Mouse (Mus musculus) liver, embryonic 15.5 days (tissue): Measurements from ENCODE around the gene Defb35. TPM values are rescaled to one million over a fixed set of nuclear protein-coding genes. Genes with fewer than 3 reads are reported as not detected.
"Not testable (repeated sequence)": the region's sequence is repeated elsewhere in the genome, so short reads cannot be mapped to it uniquely, and the experiment has no call there.

Experiments
- ATAC-seq: fragments of 200-750 bp; cut with Nextera tagmentation; 2 replicates; pipeline ENCODE4 v1.8.0; 2017; ENCODE audit warnings: moderate number of reproducible peaks, mild to moderate bottlenecking, moderate library complexity; ENCODE audit not compliant: insufficient read depth
- H3K27ac ChIP-seq: fragments of 300-500 bp; sonication (generic); replicated peaks from 2 replicates; pipeline ENCODE4 v1.5.1; 2015; ENCODE audit warnings: mild to moderate bottlenecking, inconsistent platforms
- H3K27me3 ChIP-seq: fragments of 300-500 bp; sonication (generic); 2 replicates; pipeline ENCODE4 v1.6.1; 2015; ENCODE audit warnings: mild to moderate bottlenecking, inconsistent platforms
- H3K36me3 ChIP-seq: fragments of 300-500 bp; sonication (generic); replicated peaks from 2 replicates; pipeline ENCODE4 v1.6.1; 2015; ENCODE audit warnings: moderate library complexity, mild to moderate bottlenecking, inconsistent platforms
- H3K4me1 ChIP-seq: fragments of 300-500 bp; sonication (generic); replicated peaks from 2 replicates; pipeline ENCODE4 v1.6.1; 2015; ENCODE audit warnings: inconsistent platforms
- H3K4me2 ChIP-seq: fragments of 300-500 bp; sonication (generic); 2 replicates; pipeline ENCODE4 v1.6.1; 2015; ENCODE audit warnings: moderate library complexity, mild to moderate bottlenecking, inconsistent platforms
- H3K4me3 ChIP-seq: fragments of 300-500 bp; sonication (generic); replicated peaks from 2 replicates; pipeline ENCODE4 v1.5.1; 2015; ENCODE audit warnings: mild to moderate bottlenecking, inconsistent platforms
- H3K9ac ChIP-seq: fragments of 300-500 bp; sonication (generic); 2 replicates; pipeline ENCODE4 v1.6.1; 2015; ENCODE audit warnings: moderate library complexity, mild to moderate bottlenecking, inconsistent platforms
- H3K9me3 ChIP-seq: fragments of 300-500 bp; sonication (generic); replicated peaks from 2 replicates; pipeline ENCODE4 v1.6.1; 2016; ENCODE audit warnings: inconsistent platforms
- WGBS: fragments of 180-500 bp; shearing (Covaris S2); methylation state at CpG from one replicate; pipeline ENCODE4 v1.1.7; 2015; ENCODE audit warnings: mixed read lengths; ENCODE audit not compliant: insufficient replicate concordance; 5-methylcytosine and 5-hydroxymethylcytosine counted together
- polyA plus RNA-seq: library from polyadenylated mRNA; unstranded; fragments of >200 nt; fragmentation: Nextera tagmentation; extraction: Ambion mirVana; gene quantifications from 2 replicates; pipeline ENCODE4 v1.2.1, GENCODE M21; 2015

The Defb35 gene
- polyA plus RNA-seq, result not detected in 2 replicates

DNA sequence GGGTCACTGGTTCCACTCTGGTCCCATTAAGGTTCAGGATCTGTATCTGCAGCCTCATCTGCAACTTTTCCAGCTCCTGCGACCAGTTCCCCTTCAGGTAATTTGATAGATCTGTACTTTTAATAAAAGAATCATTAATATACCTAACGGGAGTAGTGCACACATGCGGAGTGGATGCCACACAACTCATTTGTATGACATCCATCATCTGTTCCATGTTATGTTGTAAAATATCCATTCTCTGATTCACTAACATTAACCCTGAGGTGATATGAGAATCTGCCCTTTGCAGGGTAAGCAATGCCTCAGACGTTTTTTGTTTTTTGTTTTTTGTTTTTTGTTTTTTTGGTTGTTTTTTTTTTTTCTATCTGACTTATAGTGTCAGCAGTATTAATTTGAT is at the start of gene Defb35:
Defb35 (plus strand) TSS at position 301 of the 400 bp plus-strand sequence.
- not testable (repeated sequence) for H3K36me3 ChIP-seq, H3K4me3 ChIP-seq, H3K27ac ChIP-seq, H3K9ac ChIP-seq, ATAC-seq, H3K4me2 ChIP-seq, H3K27me3 ChIP-seq, H3K4me1 ChIP-seq, H3K9me3 ChIP-seq
- 56% methylated on average over 4 of the region's 4 CpGs for WGBS

DNA sequence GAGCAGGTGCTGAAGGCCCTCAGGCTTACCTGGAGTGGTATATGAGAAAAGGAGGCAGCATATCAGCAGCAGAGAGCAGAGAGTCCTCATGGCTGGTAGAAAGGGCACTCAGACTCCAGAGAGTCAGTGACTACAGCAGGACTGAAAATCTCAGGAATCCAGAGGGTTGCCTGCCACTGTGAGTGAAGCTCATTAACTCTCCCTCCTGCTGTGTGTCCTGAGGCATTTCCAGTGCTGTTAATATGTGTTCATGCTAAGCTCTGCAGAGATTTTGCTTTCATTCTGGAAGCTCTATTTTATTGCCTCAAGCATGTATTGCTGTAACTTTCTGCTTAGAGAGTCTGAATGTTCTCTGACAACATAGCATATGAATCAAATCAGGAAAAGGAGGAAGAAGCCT is 31.9 kb upstream of the Defb35 start, which contains the start of gene Defb11:
Defb11 (minus strand) TSS at position 123 of the 400 bp plus-strand sequence.
- H3K9ac ChIP-seq, H3K4me1 ChIP-seq, H3K4me2 ChIP-seq, ATAC-seq, H3K9me3 ChIP-seq, H3K36me3 ChIP-seq, H3K27ac ChIP-seq, H3K27me3 ChIP-seq, H3K4me3 ChIP-seq: not testable (repeated sequence)

DNA sequence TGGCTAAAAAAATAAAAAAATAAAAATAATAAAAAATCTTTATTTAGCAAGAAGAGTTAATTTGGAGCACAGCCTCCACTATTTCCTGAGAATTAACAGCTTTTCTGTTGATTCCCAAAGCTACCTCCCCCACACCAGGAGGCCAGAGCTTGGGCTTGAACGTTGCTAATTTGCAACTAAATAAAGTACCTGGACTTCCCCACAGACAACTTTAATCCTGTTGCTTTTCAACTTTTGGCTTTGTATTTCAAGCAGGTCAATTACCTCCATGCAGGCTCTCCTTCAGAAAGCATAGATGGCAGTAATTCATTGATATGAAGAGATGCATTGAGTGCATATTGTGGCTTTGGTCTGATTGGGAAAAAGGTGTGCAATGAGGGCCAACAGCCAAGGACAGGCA is 26.2 kb upstream of the Defb35 start:
- ATAC-seq, result no peak
- no peaks in the 10 kb centered on the region for H3K4me1 ChIP-seq
- no peak overlapping the region for H3K9ac ChIP-seq
- WGBS, result 9% methylated on average over 1 of the region's 1 CpGs
- H3K4me2 ChIP-seq, result no peak overlapping the region
- H3K27me3 ChIP-seq, result no peaks in the 10 kb centered on the region
- no peak overlapping the region for H3K27ac ChIP-seq
- no peaks in the 10 kb centered on the region for H3K9me3 ChIP-seq
- H3K4me3 ChIP-seq, result no peak overlapping the region
- H3K36me3 ChIP-seq, result no peaks in the 10 kb centered on the region

DNA sequence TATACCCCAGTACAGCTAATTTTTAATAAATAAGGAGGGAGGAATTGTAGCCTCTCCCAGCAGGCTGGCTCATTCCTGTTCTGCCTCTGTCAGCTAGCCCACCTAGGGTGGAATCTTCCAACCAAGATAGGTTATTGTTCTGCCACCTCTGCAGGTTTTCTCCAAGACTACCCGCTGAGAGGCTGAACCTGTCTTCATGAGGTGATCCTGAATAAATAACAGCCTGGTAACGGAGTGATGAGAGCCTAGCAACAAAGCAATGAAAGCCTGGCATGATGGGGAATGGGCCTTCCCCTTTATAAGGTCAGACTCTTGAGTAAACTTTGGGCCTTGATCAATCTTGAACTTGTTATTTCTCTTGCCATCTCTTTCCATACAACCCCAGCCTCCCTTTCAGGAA is 25.6 kb upstream of the Defb35 start:
- 28% methylated on average over 2 of the region's 2 CpGs for WGBS
- no peak for ATAC-seq
- Histone ChIP-seq H3K4me2 (no peak overlapping the region), H3K4me3 (no peak overlapping the region), H3K27me3 (no peaks in the 10 kb centered on the region), H3K9me3 (no peaks in the 10 kb centered on the region), H3K27ac (no peak overlapping the region), H3K36me3 (no peaks in the 10 kb centered on the region), H3K4me1 (no peaks in the 10 kb centered on the region), H3K9ac (no peak overlapping the region)

DNA sequence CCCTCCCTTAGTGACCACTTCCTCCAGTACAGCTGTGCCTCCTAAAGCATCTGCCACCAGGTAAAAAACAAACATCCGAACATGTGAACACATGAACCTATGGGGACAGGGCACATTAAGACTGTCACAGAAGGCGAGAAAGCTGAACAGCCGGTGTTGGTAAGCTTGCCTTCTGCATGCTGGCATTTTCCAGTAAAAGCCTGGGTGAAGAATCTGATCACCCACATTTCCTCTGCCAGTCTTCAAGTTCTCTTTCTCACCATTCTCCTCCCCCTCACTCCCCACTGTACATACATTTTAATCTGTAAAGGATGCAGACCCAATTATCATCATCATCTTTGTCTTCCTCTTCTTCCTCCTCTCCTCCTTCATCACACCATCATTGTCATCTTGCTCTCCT is 22.5 kb upstream of the Defb35 start:
- H3K27ac ChIP-seq, result no peak overlapping the region
- WGBS, result 62% methylated on average over 3 of the region's 3 CpGs
- H3K4me3 ChIP-seq, result no peak overlapping the region
- no peak for ATAC-seq
- H3K27me3 ChIP-seq, result no peaks in the 10 kb centered on the region
- H3K9me3 ChIP-seq, result no peaks in the 10 kb centered on the region
- H3K36me3 ChIP-seq, result no peaks in the 10 kb centered on the region
- H3K4me1 ChIP-seq, result no peaks in the 10 kb centered on the region
- no peak overlapping the region for H3K4me2 ChIP-seq
- H3K9ac ChIP-seq, result no peak overlapping the region

DNA sequence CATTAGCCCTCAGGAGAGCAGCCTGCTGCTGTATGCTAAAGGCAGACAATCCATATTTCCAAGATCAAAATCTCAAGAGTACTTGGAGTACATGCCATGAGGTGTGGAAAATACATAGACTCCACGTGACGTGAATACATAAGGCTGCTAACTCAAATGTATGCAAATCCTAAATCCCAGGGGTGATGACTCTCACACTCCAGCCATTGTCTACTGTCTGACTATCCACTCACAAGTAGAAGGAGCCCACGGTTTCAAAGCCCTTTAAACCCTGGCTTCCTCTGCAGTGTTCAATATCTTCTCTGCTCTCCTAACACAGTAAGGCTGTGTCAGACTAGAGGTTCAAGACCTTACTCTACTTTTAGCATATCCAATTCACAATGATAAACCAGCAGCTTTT is 7.4 kb upstream of the Defb35 start:
- not testable (repeated sequence) for H3K4me1 ChIP-seq, H3K36me3 ChIP-seq, H3K9me3 ChIP-seq, H3K4me3 ChIP-seq, ATAC-seq, H3K27me3 ChIP-seq, H3K4me2 ChIP-seq, H3K27ac ChIP-seq, H3K9ac ChIP-seq
- WGBS, result 58% methylated on average over 3 of the region's 3 CpGs

DNA sequence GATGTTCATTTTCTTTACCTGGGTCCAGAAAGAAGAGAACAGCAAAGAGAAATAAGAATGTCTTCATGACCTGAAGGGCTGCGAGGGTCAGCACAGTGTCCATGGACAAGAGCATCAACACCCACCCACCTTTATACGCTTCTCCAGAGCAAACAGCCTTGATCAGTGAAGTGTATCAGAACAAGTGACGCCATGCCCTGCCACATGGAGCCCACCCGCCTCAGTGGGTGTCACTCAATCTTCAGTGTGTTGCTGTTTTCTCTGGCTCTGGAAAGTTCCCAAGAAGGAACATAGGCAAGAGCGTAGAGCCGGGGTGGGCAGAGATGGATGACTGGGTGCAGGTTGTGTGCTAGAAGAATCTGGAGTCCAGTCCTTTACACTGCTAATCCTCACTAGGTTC is 5.5 kb upstream of the Defb35 start, which contains the start of gene Defb15:
Defb15 (minus strand) TSS at position 101 of the 400 bp plus-strand sequence.
- 62% methylated on average over 6 of the region's 6 CpGs for WGBS
- ATAC-seq, result no peak

DNA sequence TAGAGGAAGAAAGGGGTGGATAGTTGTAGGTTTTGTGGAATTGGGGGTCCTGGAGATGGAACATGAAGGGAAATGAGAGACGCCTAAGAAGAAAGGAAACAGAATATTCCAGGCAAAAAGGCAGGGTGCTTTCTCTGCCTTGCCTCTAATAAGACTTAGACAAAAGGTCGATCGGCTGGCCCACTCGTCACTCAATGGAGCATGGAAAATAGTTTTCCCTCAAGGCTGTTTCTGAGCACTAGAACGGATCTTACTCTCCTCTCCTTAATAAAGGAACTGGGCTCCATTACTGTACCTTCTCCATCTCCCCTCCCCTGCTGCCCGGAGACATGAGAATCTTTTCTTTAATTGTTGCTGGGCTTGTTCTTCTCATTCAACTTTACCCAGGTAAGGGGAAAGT is 8.3 kb downstream of the Defb35 start, which contains the start of gene Defb13:
Defb13 (plus strand) TSS at position 301 of the 400 bp plus-strand sequence.
- Histone ChIP-seq H3K4me2 (no peak within 1 kb of the TSS), H3K36me3 (no peaks in the 10 kb centered on the region), H3K27ac (no peak within 1 kb of the TSS), H3K9ac (no peak within 1 kb of the TSS), H3K27me3 (no peaks in the 10 kb centered on the region), H3K4me1 (no peaks in the 10 kb centered on the region), H3K9me3 (no peaks in the 10 kb centered on the region), H3K4me3 (no peak within 1 kb of the TSS)
- 64% methylated on average over 6 of the region's 6 CpGs for WGBS
- ATAC-seq, result no peak

More for the DNA sequence above, 5.5 kb upstream of the Defb35 start, which contains the start of gene Defb15:
- no peaks in the 10 kb centered on the region for H3K9me3 ChIP-seq
- H3K36me3 ChIP-seq, result no peaks in the 10 kb centered on the region
- no peaks in the 10 kb centered on the region for H3K27me3 ChIP-seq
- no peaks in the 10 kb centered on the region for H3K4me1 ChIP-seq
- H3K9ac ChIP-seq, result no peak within 1 kb of the TSS
- H3K4me3 ChIP-seq, result no peak within 1 kb of the TSS
- H3K4me2 ChIP-seq, result no peak within 1 kb of the TSS
- no peak within 1 kb of the TSS for H3K27ac ChIP-seq

DNA sequence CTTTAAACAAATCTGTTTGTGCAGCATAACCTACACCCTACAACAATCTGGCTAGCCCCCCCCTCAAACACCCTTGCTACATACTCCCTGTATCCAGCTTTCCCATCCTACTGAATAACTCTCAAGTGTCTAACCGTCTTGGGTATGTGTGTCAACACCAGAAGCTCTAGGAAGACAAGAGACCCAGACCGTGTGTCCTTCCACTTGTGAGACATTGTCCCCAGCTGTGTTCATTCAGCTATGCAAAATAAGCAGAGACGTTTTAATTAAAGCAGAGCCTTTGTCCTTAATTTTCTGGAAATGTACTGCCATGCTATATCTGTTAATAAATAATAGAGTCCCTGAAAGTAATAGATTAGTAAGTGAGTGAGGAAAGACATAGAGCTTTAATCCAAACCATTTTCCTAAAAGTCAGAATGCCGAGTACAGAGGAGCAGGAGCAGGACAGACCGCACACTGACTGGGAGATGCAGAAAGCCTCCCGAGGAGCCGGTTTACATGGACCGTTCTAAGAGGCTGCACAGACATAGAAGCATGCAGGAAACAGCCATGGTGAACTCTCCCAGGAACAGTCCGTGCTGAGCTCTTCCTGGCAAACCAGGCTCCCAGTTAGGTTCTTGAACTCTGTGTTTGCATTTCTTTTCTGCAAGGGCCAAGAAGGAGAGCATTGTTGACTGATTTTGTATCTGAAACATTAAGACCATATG is 9.3 kb downstream of the Defb35 start:
- no peak overlapping the region for H3K27ac ChIP-seq
- ATAC-seq, result no peak
- H3K36me3 ChIP-seq, result no peaks in the 10 kb centered on the region
- H3K9ac ChIP-seq, result no peak overlapping the region
- WGBS, result 60% methylated on average over 9 of the region's 9 CpGs
- no peaks in the 10 kb centered on the region for H3K27me3 ChIP-seq
- H3K4me3 ChIP-seq, result no peak overlapping the region
- no peaks in the 10 kb centered on the region for H3K4me1 ChIP-seq
- H3K9me3 ChIP-seq, result no peaks in the 10 kb centered on the region
- no peak overlapping the region for H3K4me2 ChIP-seq

DNA sequence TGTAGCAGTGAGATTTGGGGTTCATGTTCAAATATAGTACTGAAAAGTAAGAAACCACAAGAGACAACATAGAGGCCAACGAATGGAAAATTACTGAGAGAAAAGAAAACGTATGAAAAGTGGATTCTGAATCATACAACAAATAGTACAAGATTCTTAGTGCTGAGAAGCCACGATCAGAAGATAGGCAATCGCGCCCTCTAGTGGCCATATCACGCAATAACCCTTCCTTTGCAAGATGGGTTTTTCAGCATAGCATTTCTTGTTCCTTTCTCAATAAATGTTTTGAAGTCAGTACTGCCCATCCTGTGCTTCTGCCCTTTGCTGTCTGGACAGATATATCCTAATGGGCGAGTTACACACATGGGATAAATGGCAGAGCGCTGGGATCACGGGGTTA is 17.2 kb downstream of the Defb35 start:
- Histone ChIP-seq H3K9me3 (no peaks in the 10 kb centered on the region), H3K9ac (no peak overlapping the region), H3K4me2 (no peak overlapping the region), H3K4me1 (no peaks in the 10 kb centered on the region), H3K4me3 (no peak overlapping the region), H3K27me3 (no peaks in the 10 kb centered on the region), H3K36me3 (no peaks in the 10 kb centered on the region), H3K27ac (no peak overlapping the region)
- WGBS, result 5% methylated on average over 9 of the region's 9 CpGs
- ATAC-seq, result no peak

DNA sequence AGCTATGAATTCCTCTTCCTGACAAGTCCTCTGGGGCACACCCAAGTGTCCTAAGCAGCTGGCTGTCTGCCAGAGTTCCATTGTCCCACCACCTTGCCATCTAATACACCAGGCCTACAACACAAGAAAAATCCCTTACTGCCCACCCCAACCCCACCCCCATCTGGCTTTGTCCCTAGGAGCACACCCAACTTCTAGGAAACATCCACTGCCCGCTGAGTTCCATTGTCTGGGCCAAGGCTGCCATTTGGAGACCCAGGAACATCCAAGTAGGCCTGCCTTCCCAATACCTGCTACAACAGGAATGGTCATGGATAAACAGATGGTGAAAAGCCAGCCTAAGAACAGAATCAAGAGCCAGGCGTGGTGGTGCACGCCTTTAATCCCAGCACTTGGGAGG is 18.2 kb downstream of the Defb35 start:
- H3K4me3 ChIP-seq, result no peak overlapping the region
- H3K27me3 ChIP-seq, result no peaks in the 10 kb centered on the region
- ATAC-seq, result no peak
- WGBS, result 53% methylated on average over 3 of the region's 3 CpGs
- no peak overlapping the region for H3K4me2 ChIP-seq
- no peaks in the 10 kb centered on the region for H3K9me3 ChIP-seq
- H3K36me3 ChIP-seq, result no peaks in the 10 kb centered on the region
- H3K4me1 ChIP-seq, result no peaks in the 10 kb centered on the region
- no peak overlapping the region for H3K27ac ChIP-seq
- H3K9ac ChIP-seq, result no peak overlapping the region

DNA sequence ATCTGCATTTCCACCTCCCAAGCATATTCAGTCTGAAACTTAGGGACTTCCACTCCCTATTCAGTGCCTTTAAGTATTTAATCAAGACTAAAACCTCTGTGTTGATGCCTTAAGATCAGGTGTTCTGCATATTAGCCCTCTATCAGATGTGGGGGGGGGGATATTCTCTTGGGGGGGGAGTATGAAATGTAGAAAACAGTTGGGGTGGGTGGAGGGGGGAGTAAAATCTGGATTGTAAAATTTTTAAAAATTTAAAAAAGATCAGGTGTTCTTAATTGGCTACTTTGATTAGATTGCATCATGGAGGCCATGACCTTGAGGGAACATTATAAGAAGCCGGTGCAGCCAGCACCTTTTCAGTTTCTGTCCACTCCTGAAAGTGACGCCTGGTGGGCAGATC is 20.3 kb downstream of the Defb35 start, which contains the start of gene Fam90a1a:
Fam90a1a (plus strand) TSS at position 301 of the 400 bp plus-strand sequence.
- H3K27ac ChIP-seq, result no peak within 1 kb of the TSS
- no peaks in the 10 kb centered on the region for H3K36me3 ChIP-seq
- H3K4me1 ChIP-seq, result no peaks in the 10 kb centered on the region
- no peak for ATAC-seq
- H3K4me3 ChIP-seq, result no peak within 1 kb of the TSS
- no peak within 1 kb of the TSS for H3K4me2 ChIP-seq
- WGBS, result 65% methylated on average over 2 of the region's 2 CpGs
- H3K9me3 ChIP-seq, result no peaks in the 10 kb centered on the region
- H3K9ac ChIP-seq, result no peak within 1 kb of the TSS
- H3K27me3 ChIP-seq, result no peaks in the 10 kb centered on the region
